Mouse (Mus musculus): ENCODE measurements around the gene Mindy1.

Mindy1 gene

GRCm38 (mm10) chr3:95281216-95282126 is at the start of gene Mindy1, which contains the start of gene Prune1:
Mindy1 (plus strand) TSS chr3:95281345.
Prune1 (minus strand) TSS chr3:95282076.
- peak; percentile 91 for DNase-seq (ENCODE audit: low spot score)

GRCm38 (mm10) chr3:95232771-95233170 is 48.4 kb upstream of the Mindy1 start:
- no peak for DNase-seq (ENCODE audit: low spot score)

GRCm38 (mm10) chr3:95233303-95233980 is 47.7 kb upstream of the Mindy1 start:
- DNase-seq (ENCODE audit: low spot score), result no peak

GRCm38 (mm10) chr3:95235386-95236301 is 45.5 kb upstream of the Mindy1 start:
- DNase-seq (ENCODE audit: low spot score), result no peak

- DNase-seq (ENCODE audit: low spot score), result no peak
Observed at GRCm38 (mm10) chr3:95237541-95238099, 43.5 kb upstream of the Mindy1 start.

- no peak for DNase-seq (ENCODE audit: low spot score)
Observed at GRCm38 (mm10) chr3:95239022-95239421, 42.1 kb upstream of the Mindy1 start.

- DNase-seq (ENCODE audit: low spot score), result no peak
Observed at GRCm38 (mm10) chr3:95239971-95240370, 41.2 kb upstream of the Mindy1 start.

- DNase-seq (ENCODE audit: low spot score), result no peak
Observed at GRCm38 (mm10) chr3:95240900-95241299, 40.2 kb upstream of the Mindy1 start.

- DNase-seq (ENCODE audit: low spot score), result no peak
Observed at GRCm38 (mm10) chr3:95241498-95241897, 39.6 kb upstream of the Mindy1 start, which contains the start of gene Gm128. Gm128 (minus strand) TSS chr3:95241598.

GRCm38 (mm10) chr3:95243086-95243485 is 38.1 kb upstream of the Mindy1 start:
- no peak for DNase-seq (ENCODE audit: low spot score)

GRCm38 (mm10) chr3:95246465-95247231 is 34.5 kb upstream of the Mindy1 start:
- no peak for DNase-seq (ENCODE audit: low spot score)

- DNase-seq (ENCODE audit: low spot score), result no peak
Observed at GRCm38 (mm10) chr3:95247660-95248336, 33.3 kb upstream of the Mindy1 start.

- no peak for DNase-seq (ENCODE audit: low spot score)
Observed at GRCm38 (mm10) chr3:95250361-95250760, 30.8 kb upstream of the Mindy1 start.

- no peak for DNase-seq (ENCODE audit: low spot score)
Observed at GRCm38 (mm10) chr3:95250783-95251424, 30.2 kb upstream of the Mindy1 start, which contains the start of gene Bnipl. Bnipl (minus strand) TSS chr3:95251193.

GRCm38 (mm10) chr3:95256931-95257330 is 24.2 kb upstream of the Mindy1 start:
- no peak for DNase-seq (ENCODE audit: low spot score)

GRCm38 (mm10) chr3:95261975-95262374 is 19.2 kb upstream of the Mindy1 start:
- no peak for DNase-seq (ENCODE audit: low spot score)

GRCm38 (mm10) chr3:95263089-95263739 is 17.9 kb upstream of the Mindy1 start:
- DNase-seq (ENCODE audit: low spot score), result peak; percentile 27

- DNase-seq (ENCODE audit: low spot score), result no peak
Observed at GRCm38 (mm10) chr3:95264724-95265123, 16.4 kb upstream of the Mindy1 start.

- no peak for DNase-seq (ENCODE audit: low spot score)
Observed at GRCm38 (mm10) chr3:95266052-95266451, 15.1 kb upstream of the Mindy1 start.

Measured in ovary, postnatal 10 days (tissue).